ENCODE assay signal across 8 mouse cellular contexts in the genomic region with DNA sequence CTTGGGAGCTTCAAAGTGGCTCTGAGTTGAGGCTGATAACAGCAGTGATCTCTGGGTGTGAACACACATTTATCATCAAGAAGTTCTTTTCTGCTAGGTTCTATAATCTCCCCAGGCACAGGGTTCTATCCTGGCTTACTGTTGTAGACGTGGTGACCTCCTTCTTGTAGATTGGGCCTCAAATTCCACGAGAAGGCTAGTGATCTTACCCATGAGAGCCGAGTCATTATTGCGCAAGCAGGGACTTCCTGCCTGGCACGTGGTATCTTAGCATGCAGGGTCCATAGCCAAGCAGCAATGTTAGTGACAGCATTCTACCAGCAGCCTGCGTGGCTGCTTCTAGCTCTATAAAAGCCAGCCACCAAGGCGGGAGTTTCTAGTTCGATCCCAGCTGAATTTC. TPM values are rescaled to one million over a fixed set of nuclear protein-coding genes. Genes with fewer than 3 reads are reported as not detected.
DNase-seq lines count a peak whose midpoint lies in the region; ATAC-seq and TF ChIP-seq lines count a peak whose summit lies in the region.

No protein-coding gene starts in this region.

- no peak for TF ChIP-seq CTCF in hindbrain, postnatal 0 days (IDR thresholded peaks at IDR 0.05; ENCODE audit: low read depth)
- no peak for TF ChIP-seq CTCF in cerebellum, adult 2 months (IDR thresholded peaks at IDR 0.05; ENCODE audit: borderline replicate concordance, insufficient read depth, low read depth, low read length)

- peak; percentile 44 to 66 for DNase-seq in kidney, postnatal 36 days
- DNase-seq in kidney, postnatal 14 days: no peak
- no peak for DNase-seq in liver, embryonic 11.5 days (ENCODE audit: low spot score)
- DNase-seq in skeletal muscle tissue, adult 2 months (ENCODE audit: low read depth, low spot score): peak; percentile 75
- DNase-seq in retina, postnatal 1 day: no peak
- DNase-seq in hindbrain, postnatal 0 days (ENCODE audit: low spot score): no peak
- no peak for DNase-seq in cerebellum, adult 2 months

- H3K4me3 ChIP-seq in liver, embryonic 11.5 days (ENCODE audit: low read depth, low read length): no peak overlapping the region
- no peak overlapping the region for H3K4me3 ChIP-seq in hindbrain, postnatal 0 days (ENCODE audit: low read length)
- no peak overlapping the region for H3K4me3 ChIP-seq in cerebellum, adult 2 months (replicated peaks; ENCODE audit: insufficient read depth, low read depth, low read length)

- peak overlapping the region; percentile 94 for H3K27ac ChIP-seq in liver, embryonic 11.5 days (ENCODE audit: low read depth, low read length)
- no peak overlapping the region for H3K27ac ChIP-seq in hindbrain, postnatal 0 days
- no peak overlapping the region for H3K27ac ChIP-seq in cerebellum, adult 2 months (ENCODE audit: insufficient read depth, low read length)

- H3K4me1 ChIP-seq in liver, embryonic 11.5 days (replicated peaks; ENCODE audit: control insufficient read depth, insufficient read depth, low read length): peaks cover 50% of the 10 kb centered on the region
- no peaks in the 10 kb centered on the region for H3K4me1 ChIP-seq in hindbrain, postnatal 0 days (ENCODE audit: insufficient read depth, low read length)
- H3K4me1 ChIP-seq in cerebellum, adult 2 months (ENCODE audit: control insufficient read depth, insufficient read depth, low read length): peaks cover 9% of the 10 kb centered on the region

- peak overlapping the region; percentile 13; the same call in 1 of the 2 replicates for H3K9ac ChIP-seq in liver, embryonic 11.5 days (ENCODE audit: low read depth, low read length)
- no peak overlapping the region for H3K9ac ChIP-seq in hindbrain, postnatal 0 days (replicated peaks; ENCODE audit: low read length)

- no peaks in the 10 kb centered on the region; the same call in 1 of the 2 replicates for H3K9me3 ChIP-seq in liver, embryonic 11.5 days (ENCODE audit: control insufficient read depth, low read length)
- H3K9me3 ChIP-seq in hindbrain, postnatal 0 days (ENCODE audit: low read length): no peaks in the 10 kb centered on the region

- WGBS in liver, embryonic 11.5 days: 46% methylated on average over 8 of the region's 8 CpGs
- 86% methylated on average over 8 of the region's 8 CpGs for WGBS in hindbrain, postnatal 0 days
- 68% methylated on average over 8 of the region's 8 CpGs for WGBS in cerebellum, adult 2 months

- H3K27me3 ChIP-seq in liver, embryonic 11.5 days (replicated peaks; ENCODE audit: control insufficient read depth, insufficient read depth, low read length): no peaks in the 10 kb centered on the region
- H3K27me3 ChIP-seq in hindbrain, postnatal 0 days (ENCODE audit: insufficient read depth, low read length): no peaks in the 10 kb centered on the region
- H3K27me3 ChIP-seq in cerebellum, adult 2 months (ENCODE audit: control insufficient read depth, insufficient read depth, low read length): no peaks in the 10 kb centered on the region

- ATAC-seq in common myeloid progenitor, adult 5-6 weeks (replicated peaks; ENCODE audit: low read depth, poor library complexity, severe bottlenecking): peak; percentile 87
- ATAC-seq in liver, embryonic 11.5 days (replicated peaks; ENCODE audit: low FRiP score): peak; percentile 91
- ATAC-seq in hindbrain, postnatal 0 days: no peak

- no peak overlapping the region; the same call in 1 of the 2 replicates for H3K4me2 ChIP-seq in liver, embryonic 11.5 days
- no peak overlapping the region for H3K4me2 ChIP-seq in hindbrain, postnatal 0 days (ENCODE audit: low read depth, low read length)

- H3K36me3 ChIP-seq in liver, embryonic 11.5 days (ENCODE audit: control insufficient read depth, insufficient read depth, low read length): peaks cover 16% of the 10 kb centered on the region
- no peaks in the 10 kb centered on the region for H3K36me3 ChIP-seq in hindbrain, postnatal 0 days (ENCODE audit: insufficient read depth, low read length)

- no peak for TF ChIP-seq POLR2A in cerebellum, adult 2 months (IDR thresholded peaks at IDR 0.05; ENCODE audit: borderline replicate concordance, insufficient read depth, low read length)

RNA-seq across cellular contexts. Expression of a gene that starts 32.0 kb away (rescaled TPM):
- total RNA-seq in common myeloid progenitor, adult 5-6 weeks (2017): 46.7 and 48.3 TPM in 2 replicates
- polyA plus RNA-seq in liver, embryonic 11.5 days (2014; fragmentation: Nextera tagmentation; extraction: Ambion mirVana): 35.0 and 37.3 TPM in 2 replicates
- 26.5 and 29.3 TPM in 2 replicates for total RNA-seq in hindbrain, postnatal 0 days (2014; rRNA removed)
- 26.8 and 30.0 TPM in 2 replicates for polyA plus RNA-seq in hindbrain, postnatal 0 days (2015; fragmentation: Nextera tagmentation; extraction: Ambion mirVana)
- 11.3 and 12.8 TPM in 2 replicates for polyA plus RNA-seq in cerebellum, adult 2 months (2012; rRNA removed)

Comparison
In these comparisons a context has a peak if more than half of its experiments do, and no peak if none do; other contexts are left out.
1. DNase-seq: peak in kidney, postnatal 36 days (2 of 2) and skeletal muscle tissue, adult 2 months (single experiment); none in kidney, postnatal 14 days (single experiment), liver, embryonic 11.5 days (single experiment), retina, postnatal 1 day (single experiment), hindbrain, postnatal 0 days (single experiment) and cerebellum, adult 2 months (0 of 2).